Mouse (Mus musculus): ENCODE data around the gene Nudt17.
"Not testable (repeated sequence)": the region's sequence is repeated elsewhere in the genome, so short reads cannot be mapped to it uniquely, and the experiment has no call there.

Gene Nudt17

GRCm38 (mm10) chr3:96707903-96708683 lies at the start of gene Nudt17:
Gene Nudt17 (minus strand): TSS chr3:96708562.
- peak; percentile 56 for DNase-seq (ENCODE audit: low spot score)

- DNase-seq (ENCODE audit: low spot score): no peak
These were observed 49.3 kb upstream of the Nudt17 start for GRCm38 (mm10) chr3:96757691-96758090.

DNA sequence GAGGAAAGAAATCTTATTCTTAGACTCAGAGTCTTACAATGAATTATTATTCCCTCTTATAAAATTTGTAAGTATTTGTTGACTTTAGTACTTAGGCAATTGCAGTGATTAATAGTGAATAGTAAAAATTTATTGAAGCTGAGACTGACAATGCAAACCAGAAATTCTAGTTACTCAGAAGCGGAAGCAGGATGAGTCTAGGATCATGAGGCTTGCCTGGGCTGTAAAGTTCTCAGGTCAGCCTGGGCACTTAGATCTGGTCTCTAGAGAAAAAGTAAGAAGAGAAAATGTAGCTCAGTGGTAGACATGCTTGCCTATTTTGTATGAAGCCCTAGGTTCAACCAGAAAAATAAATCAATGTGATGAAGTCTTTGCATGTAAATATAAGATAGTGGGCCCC lies 47.6 kb upstream of the Nudt17 start:
- DNase-seq (ENCODE audit: low spot score): no peak

GRCm38 (mm10) chr3:96746829-96747228 lies 38.5 kb upstream of the Nudt17 start:
- no peak for DNase-seq (ENCODE audit: low spot score)

DNA sequence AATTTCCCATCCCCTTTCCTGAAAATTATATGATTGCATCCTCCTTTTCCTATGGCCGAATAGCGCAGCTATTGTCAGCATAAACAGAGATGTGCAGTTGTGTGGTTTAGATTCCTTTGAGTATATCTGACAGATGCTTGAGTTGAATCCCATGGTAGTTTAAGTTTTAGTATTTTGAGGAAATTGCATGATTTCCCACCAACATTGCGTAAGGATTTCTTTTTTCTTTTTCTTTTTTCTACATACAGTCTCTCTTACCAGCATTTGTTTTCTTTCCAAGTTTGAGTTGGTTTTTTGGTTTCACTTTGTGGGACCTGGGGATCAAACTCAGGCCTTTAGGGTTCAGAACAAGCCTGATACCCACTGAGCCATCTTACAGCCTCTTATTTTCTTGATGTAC lies 36.0 kb upstream of the Nudt17 start:
- DNase-seq (ENCODE audit: low spot score): no peak

DNA sequence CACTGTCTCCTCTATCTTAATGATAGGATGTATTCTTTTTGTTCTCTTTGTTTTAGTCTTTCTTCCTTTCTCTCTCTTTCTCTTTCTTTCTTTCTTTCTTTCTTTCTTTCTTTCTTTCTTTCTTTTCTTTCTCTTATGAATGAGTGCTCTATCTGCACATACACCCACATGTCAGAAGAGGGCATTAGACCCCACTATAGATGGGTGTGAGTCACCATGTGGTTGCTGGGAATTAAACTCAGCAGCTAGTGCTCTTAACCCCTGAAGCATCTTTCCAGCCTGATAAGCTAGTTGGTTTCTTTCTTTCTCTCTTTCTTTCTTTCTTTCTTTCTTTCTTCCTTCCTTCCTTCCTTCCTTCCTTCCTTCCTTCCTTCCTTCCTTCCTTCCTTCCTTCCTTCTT lies 31.9 kb upstream of the Nudt17 start:
- not testable (repeated sequence) for DNase-seq (ENCODE audit: low spot score)

DNA sequence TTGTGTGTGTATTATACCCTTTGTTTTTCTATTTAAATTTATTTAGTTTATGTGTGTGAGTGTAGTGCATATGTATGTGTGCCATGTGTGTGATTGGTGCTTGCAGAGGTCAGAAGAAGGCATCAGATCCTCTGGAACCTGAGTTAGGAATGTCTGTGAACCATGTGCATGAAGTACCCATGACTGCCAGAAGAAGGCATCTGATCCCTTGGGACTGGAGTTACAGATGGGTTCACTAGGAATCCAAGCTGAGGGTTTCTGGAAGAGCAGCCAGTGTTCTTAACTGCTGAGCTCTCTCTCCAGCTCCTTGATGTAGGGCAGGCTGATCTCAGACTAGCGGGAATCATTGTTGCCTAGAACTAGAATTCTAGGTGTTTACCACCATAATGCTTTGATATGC lies 29.6 kb upstream of the Nudt17 start:
- DNase-seq (ENCODE audit: low spot score): no peak

DNA sequence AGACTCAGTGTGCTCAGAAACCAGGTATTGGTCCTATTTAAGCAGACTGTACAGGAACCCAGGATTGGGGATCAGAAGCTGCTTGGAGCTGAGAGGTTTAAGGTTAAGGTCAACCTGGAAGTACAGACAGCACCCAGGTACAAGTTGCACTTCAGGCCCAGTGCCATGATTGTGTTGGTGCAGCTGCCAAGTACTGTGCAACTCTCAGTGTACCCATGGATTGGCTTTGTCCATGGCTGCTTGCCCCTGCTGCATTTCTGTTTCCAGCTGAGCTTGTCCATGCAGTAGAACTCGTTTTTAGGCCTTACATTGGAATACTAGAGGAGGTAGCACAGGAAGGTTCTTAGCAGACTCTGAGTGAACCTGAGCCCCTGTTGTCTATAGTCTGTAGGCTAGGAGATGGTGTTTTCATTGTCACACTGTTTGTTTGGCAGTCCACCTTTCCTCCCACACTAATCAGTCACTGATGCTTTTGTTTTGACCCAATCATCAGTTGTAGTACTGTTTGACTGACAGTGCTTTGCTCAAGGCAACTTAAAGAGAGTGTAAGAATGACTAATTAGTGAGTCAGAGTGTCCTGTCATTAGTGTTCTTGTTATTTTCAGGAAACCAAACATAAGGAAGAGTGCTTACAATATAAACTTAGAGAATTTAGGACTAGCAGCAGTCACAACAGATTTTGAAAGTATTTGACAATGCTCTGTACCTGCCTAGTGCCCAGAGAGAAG lies 28.8 kb upstream of the Nudt17 start:
- no peak for DNase-seq (ENCODE audit: low spot score)

DNA sequence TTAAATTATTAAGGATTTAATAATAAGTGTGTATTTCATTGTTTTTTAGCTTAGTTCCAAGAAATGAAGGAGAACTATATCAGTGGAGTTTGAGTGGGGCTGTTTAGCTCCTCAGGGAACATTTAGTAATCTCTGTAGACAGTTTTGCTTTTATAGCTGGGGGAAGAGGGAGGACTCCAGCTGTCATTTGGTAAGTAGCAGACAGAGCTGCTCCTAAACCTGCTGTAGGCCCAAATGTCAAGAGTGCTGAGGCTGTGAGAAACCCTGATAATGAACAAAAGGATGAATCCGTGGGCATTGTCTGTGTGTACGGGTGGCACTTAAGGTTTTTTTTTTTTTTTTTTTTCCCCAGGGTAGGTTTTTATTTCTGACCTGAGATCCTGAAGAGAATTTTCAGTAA lies 26.8 kb upstream of the Nudt17 start:
- DNase-seq (ENCODE audit: low spot score): no peak

DNA sequence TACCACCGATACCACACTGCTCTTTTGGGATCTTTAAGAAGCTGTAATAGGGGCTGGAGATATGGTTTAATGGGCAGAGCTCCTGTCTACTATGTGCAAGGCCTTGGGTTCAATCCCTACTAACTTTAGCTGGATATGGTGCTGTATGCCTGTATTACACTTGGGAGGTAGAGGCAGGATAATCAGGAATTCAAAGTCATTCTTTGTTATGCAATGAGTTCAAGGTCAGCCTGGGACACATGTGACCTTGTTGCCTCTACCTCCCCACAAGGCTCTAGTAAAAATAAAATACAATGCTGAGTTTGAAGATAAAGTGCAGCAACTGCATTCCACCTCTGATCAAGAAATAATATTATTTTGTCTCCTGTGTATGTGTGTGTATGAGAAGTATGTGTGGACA lies 25.6 kb upstream of the Nudt17 start:
- no peak for DNase-seq (ENCODE audit: low spot score)

DNA sequence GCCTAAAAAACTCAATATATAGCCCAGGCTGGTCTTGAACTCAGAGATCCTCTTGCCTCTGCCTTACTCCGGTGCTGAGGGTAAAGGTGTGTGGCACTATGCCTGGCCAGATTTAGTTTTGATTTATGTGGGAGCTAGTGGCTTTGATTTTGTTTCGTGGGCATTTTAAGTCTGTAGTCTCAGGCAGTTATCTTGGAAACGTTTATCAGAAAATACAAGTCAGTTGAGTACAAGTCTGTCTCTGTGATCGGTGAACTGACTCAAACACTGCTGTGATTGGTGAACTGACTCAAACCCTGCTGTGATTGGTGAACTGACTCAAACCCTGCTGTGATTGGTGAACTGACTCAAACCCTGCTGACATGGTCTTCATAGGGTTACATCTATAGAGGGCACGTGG lies 22.4 kb upstream of the Nudt17 start:
- DNase-seq (ENCODE audit: low spot score): no peak

DNA sequence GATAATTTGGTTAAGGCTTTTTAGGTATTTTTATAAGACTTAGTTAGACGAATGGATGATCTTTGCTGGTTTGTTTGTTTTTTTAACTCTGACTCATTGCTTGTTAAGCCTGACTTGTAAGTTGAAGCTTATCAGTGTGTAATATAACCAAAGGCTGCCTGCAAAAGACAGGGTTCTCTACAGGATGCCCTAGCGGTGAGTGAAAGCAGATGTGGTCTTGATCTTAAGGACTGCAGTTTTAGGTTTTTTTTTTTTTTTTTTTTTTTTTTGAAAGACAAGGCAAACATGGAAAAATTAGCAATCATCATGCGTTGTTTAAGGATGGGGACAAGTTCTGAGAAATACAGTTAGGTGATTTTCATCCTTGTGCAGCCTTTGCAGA lies 21.0 kb upstream of the Nudt17 start:
- peak; percentile 45 for DNase-seq (ENCODE audit: low spot score)

DNA sequence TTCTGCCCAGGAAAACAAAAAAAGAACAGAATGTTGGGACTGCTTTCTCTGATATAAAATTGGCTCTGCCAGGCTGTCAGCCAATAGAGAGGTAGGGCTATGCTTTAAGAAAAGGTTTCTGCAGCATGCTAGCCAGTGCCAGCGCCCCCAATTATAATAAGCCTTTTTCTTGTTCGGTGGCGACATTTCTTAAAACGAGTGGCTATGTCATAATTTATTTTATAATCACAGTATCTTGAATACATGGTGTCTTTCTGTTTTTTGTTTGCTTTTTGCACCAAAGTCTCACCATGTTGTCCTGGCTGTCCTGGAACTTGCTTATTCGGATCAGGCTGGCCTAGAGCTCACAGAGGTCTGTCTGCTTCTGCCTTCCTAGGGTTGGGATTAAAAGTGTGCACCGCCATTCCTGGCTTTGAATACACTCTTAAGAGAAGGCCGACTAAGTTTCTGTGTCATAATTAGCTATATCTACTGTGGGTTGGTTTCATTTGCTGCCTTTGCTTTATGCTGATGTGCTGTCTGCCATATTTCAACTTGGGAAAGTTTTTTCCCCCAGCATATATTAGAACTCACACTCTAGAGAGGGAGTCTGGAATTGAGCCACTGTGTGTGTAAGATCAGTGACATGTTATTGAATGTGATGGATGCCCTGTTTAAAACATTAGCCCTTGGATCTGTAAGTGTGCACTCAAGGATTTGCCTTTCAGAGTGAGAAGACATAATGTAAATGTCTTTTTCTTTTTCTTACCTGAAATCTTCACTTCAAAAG lies 20.5 kb upstream of the Nudt17 start:
- DNase-seq (ENCODE audit: low spot score): no peak

- peak; percentile 23 for DNase-seq (ENCODE audit: low spot score)
These were observed 19.7 kb upstream of the Nudt17 start for GRCm38 (mm10) chr3:96727828-96728633.

DNA sequence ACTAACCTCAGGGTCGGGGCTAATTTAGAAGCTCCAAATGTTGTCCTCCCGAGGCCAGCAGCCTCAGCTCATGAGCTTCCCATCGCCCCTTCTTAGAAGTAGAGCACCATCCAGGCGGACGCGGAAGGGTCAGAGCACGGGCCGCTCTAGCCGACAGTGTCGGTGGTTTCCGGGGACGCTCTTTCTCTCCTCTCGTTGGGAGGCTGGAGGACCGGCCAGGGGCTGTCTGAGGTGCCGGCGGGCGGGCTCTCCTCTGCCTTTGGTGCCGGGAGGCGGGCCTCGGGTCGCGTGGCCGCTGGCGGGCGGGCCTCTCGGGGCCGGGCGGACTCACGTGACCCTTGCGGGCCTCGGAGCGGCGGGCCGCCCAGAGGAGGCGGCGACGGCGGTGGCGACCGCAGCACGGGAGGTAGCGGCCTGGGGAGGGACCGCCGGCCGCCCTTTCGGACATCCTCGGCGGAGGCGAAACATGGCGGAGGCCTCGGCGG lies 19.0 kb upstream of the Nudt17 start, which contains the start of the genes Polr3c and Rnf115:
Polr3c (minus strand) TSS at position 286 of the 485 bp plus-strand sequence.
Rnf115 (plus strand) TSS at position 322 of the 485 bp plus-strand sequence.
- DNase-seq (ENCODE audit: low spot score): peak; percentile 87

DNA sequence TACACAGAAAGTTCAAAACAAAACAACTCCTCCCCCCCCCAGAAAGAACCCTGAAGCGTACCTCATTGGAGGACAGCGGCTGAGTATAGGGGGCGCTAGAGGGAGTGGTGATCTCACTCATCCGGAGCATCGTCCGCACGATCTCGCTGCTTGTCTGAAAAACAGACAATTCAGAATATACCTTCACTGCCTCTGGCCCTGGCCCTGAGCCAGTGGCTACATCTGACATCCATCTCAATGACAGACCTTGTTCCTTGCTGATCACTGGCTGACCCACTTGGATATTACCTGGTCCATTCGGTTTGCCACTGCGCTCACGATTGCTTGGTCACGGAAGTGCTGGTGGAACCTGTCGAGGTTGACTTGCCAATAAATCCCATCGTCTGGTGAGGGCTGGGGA lies 10.8 kb upstream of the Nudt17 start:
- DNase-seq (ENCODE audit: low spot score): no peak

DNA sequence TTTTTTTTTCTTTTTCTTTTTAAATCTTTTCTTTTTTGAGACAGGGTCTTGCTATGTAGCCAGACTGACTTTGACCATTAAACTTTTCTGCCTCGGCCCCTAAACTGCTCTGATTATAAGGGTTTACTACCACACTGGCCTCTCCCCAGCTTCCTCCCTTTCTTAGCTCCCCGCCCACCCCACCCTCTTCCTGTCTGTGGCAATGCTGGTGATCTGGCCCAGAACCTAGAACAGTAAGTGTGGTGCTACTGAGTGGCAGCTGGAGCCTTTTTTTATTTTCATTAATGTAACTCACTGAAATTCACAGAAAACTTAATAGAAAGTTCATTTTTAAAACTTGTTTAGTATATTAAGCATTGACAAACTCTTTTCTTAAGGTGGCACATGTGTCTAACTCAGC lies 7.5 kb upstream of the Nudt17 start:
- DNase-seq (ENCODE audit: low spot score): no peak

DNA sequence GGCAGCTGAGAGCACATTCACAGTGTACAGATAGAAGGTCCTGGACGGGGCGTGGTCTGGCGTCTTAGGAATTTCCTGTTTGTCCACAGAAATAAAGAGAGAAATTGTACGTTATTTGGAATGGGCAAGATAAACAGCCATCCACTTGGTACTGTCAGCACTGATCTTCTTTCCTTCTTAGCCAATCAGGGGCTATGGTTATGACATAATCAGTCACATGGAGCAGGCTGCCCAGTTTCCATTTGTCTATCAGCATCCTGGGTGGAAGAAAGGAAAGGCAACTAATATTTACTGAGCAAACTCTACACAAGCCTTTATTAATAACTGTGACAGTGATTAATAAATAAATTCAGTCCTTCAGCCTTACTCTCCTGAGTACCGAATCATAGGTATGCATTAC lies 5.9 kb upstream of the Nudt17 start:
- DNase-seq (ENCODE audit: low spot score): no peak

GRCm38 (mm10) chr3:96708684-96709064 lies 312 bp upstream of the Nudt17 start:
- no peak for DNase-seq (ENCODE audit: low spot score)

DNA sequence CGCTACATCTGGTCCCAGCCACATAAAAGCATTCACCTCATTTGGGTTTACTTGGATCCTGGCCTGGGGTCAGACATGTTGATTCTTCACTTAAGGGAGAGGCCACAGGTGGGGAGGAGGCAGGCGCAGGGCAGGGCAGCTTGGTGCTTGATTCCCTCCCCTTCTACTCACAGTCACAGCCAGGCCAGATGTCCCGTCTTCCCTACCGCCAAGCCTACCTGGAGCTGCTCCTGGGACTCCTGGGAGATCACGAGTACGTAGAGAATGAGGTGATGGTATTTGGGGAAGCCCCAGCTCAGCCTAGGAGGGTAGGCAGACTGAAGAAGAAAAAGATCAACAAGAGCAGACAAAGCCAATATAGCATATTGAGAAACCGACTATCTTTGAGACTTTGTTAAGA lies 1.4 kb downstream of the Nudt17 start:
- DNase-seq (ENCODE audit: low spot score): no peak

DNA sequence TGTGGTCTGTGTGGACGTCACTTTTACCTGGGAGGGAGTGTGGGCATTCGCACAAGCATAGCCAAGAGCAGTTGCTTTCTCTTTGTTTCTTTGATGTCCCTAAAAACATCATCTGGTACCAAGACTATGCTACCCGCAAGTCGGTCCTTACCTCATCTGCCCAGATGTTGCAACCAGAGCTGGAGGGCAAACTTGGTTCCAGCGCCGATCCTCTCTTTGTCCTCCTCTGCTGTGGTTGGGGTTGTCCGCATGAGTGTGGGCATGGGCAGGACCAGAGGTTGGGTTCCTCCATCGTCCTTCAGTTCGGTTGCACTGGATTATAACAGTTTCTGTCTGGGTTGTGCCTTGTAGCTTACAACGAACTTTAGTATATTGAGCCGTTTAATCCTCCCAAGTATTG lies 2.1 kb downstream of the Nudt17 start:
- DNase-seq (ENCODE audit: low spot score): no peak

DNA sequence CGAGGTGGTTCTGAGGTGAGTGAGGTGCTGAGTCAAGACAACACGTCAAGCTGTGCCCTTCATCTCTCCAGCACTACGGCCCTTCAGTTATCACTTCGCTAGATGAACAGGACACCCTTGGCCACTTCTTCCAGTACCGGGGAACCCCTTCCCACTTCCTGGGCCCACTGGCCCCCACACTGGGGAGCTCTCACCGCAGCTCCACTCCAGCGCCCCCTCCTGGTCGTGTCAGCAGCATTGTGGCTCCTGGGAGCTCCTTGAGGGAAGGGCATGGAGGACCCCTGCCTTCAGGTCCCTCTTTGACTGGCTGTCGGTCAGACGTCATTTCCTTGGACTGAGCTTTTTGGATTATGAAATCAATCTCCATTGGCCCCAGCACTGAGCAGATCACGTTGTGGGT lies 3.6 kb downstream of the Nudt17 start:
- no peak for DNase-seq (ENCODE audit: low spot score)
